Mouse (Mus musculus): ENCODE measurements around the gene Timd2. TPM values are rescaled to one million over a fixed set of nuclear protein-coding genes. Genes with fewer than 3 reads are reported as not detected.
"Not testable (repeated sequence)": the region's sequence is repeated elsewhere in the genome, so short reads cannot be mapped to it uniquely, and the experiment has no call there.

Gene Timd2
- total and polyA plus RNA-seq, 3 experiments = not detected

DNA sequence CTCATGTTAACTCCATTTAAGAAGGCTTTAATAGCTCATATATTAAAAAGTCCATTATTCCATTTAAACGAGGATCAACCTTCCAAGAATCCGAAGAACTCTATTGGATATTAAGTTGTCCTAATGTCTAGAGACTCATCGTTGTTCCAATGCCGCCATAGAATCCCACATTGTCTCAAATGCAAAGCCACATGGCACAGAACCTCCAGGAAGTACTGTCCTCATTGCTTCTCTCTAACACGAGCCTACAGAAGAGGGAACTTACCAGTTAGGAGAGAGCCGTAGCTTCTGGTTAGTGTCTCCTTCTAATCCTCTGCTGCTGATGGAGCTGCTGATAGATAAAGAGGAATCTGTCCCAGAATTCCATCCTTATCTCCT lies 8.6 kb downstream of the Timd2 start:
- Histone ChIP-seq H3K36me3 (replicated peaks) (no peaks in the 10 kb centered on the region), H3K27me3 (ENCODE audit: insufficient read depth, low read length) (no peaks in the 10 kb centered on the region), H3K4me3 (ENCODE audit: low read depth, low read length) (no peak overlapping the region), H3K9me3 (replicated peaks) (no peaks in the 10 kb centered on the region), H3K4me1 (ENCODE audit: insufficient read depth, low read depth, low read length) (no peaks in the 10 kb centered on the region)
- DNase-seq (ENCODE audit: low spot score) (no peak), ATAC-seq (ENCODE audit: extremely low read depth, insufficient number of reproducible peaks, low FRiP score, poor library complexity, severe bottlenecking) (no peak)
- no peak for TF ChIP-seq TAL1 (conservative IDR thresholded peaks at IDR 0.05; ENCODE audit: low read depth, low read length)
- no peak for TF ChIP-seq GATA2 (IDR thresholded peaks at IDR 0.05; ENCODE audit: borderline replicate concordance, low read depth, low read length)
- TF ChIP-seq CTCF (IDR thresholded peaks at IDR 0.05; ENCODE audit: low read depth, low read length) = no peak
- TF ChIP-seq POLR2AphosphoS5 (IDR thresholded peaks at IDR 0.05; ENCODE audit: insufficient replicate concordance, low read depth, low read length) = no peak
- no peak for TF ChIP-seq GATA1 (IDR thresholded peaks at IDR 0.05; ENCODE audit: borderline replicate concordance, low read length)

GRCm38 (mm10) chr11:46697433-46698277 lies 9.2 kb downstream of the Timd2 start:
- DNase-seq (ENCODE audit: low spot score) (no peak), ATAC-seq (ENCODE audit: extremely low read depth, insufficient number of reproducible peaks, low FRiP score, poor library complexity, severe bottlenecking) (no peak)
- Histone ChIP-seq H3K27me3 (ENCODE audit: insufficient read depth, low read length) (no peaks in the 10 kb centered on the region), H3K36me3 (replicated peaks) (no peaks in the 10 kb centered on the region), H3K9me3 (replicated peaks) (no peaks in the 10 kb centered on the region), H3K4me3 (ENCODE audit: low read depth, low read length) (no peak overlapping the region), H3K4me1 (ENCODE audit: insufficient read depth, low read depth, low read length) (no peaks in the 10 kb centered on the region)
- no peak for TF ChIP-seq CTCF (IDR thresholded peaks at IDR 0.05; ENCODE audit: low read depth, low read length)
- no peak for TF ChIP-seq GATA1 (IDR thresholded peaks at IDR 0.05; ENCODE audit: borderline replicate concordance, low read length)
- no peak for TF ChIP-seq GATA2 (IDR thresholded peaks at IDR 0.05; ENCODE audit: borderline replicate concordance, low read depth, low read length)
- TF ChIP-seq POLR2AphosphoS5 (IDR thresholded peaks at IDR 0.05; ENCODE audit: insufficient replicate concordance, low read depth, low read length) = no peak
- no peak for TF ChIP-seq TAL1 (conservative IDR thresholded peaks at IDR 0.05; ENCODE audit: low read depth, low read length)

GRCm38 (mm10) chr11:46695849-46696248 lies 11.0 kb downstream of the Timd2 start:
- H3K9me3 ChIP-seq (replicated peaks) = not testable (repeated sequence)

DNA sequence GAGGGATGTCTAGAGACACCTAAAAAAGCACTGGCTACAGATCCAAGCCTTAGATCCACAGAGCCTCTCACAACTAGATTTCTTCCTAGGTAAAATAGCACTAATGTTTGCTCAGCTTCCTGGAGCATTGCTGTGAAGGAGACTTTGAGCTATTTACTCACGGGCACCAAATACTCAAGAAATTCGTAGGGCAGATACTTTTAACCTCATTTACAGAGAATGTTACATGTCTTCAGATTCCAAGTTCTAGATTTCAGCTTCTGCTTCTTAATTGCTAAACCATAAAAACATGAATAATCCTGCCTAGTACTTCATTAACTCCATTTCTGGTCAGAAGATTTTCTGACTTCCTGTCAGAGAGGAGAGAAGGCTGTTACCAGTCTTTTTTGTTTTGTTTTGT lies 16.7 kb downstream of the Timd2 start:
- Histone ChIP-seq H3K9me3 (replicated peaks) (no peaks in the 10 kb centered on the region), H3K4me3 (ENCODE audit: low read depth, low read length) (no peak overlapping the region), H3K36me3 (replicated peaks) (no peaks in the 10 kb centered on the region), H3K4me1 (ENCODE audit: insufficient read depth, low read depth, low read length) (no peaks in the 10 kb centered on the region), H3K27me3 (ENCODE audit: insufficient read depth, low read length) (no peaks in the 10 kb centered on the region)
- TF ChIP-seq POLR2AphosphoS5 (IDR thresholded peaks at IDR 0.05; ENCODE audit: insufficient replicate concordance, low read depth, low read length) (no peak), GATA2 (IDR thresholded peaks at IDR 0.05; ENCODE audit: borderline replicate concordance, low read depth, low read length) (no peak), CTCF (IDR thresholded peaks at IDR 0.05; ENCODE audit: low read depth, low read length) (no peak), TAL1 (conservative IDR thresholded peaks at IDR 0.05; ENCODE audit: low read depth, low read length) (no peak), GATA1 (IDR thresholded peaks at IDR 0.05; ENCODE audit: borderline replicate concordance, low read length) (no peak)
- ATAC-seq (ENCODE audit: extremely low read depth, insufficient number of reproducible peaks, low FRiP score, poor library complexity, severe bottlenecking) (no peak), DNase-seq (ENCODE audit: low spot score) (no peak)

More at GRCm38 (mm10) chr11:46695849-46696248, 11.0 kb downstream of the Timd2 start:
- not testable (repeated sequence) for DNase-seq (ENCODE audit: low spot score); ATAC-seq (ENCODE audit: extremely low read depth, insufficient number of reproducible peaks, low FRiP score, poor library complexity, severe bottlenecking); H3K27me3 ChIP-seq (ENCODE audit: insufficient read depth, low read length); H3K4me1 ChIP-seq (ENCODE audit: insufficient read depth, low read depth, low read length); H3K4me3 ChIP-seq (ENCODE audit: low read depth, low read length); H3K36me3 ChIP-seq (replicated peaks)

- no peak overlapping the region for H3K4me3 ChIP-seq (ENCODE audit: low read depth, low read length)
- ATAC-seq (ENCODE audit: extremely low read depth, insufficient number of reproducible peaks, low FRiP score, poor library complexity, severe bottlenecking) (no peak), DNase-seq (ENCODE audit: low spot score) (no peak)
- no peaks in the 10 kb centered on the region for H3K4me1 ChIP-seq (ENCODE audit: insufficient read depth, low read depth, low read length)
- TF ChIP-seq TAL1 (conservative IDR thresholded peaks at IDR 0.05; ENCODE audit: low read depth, low read length) (no peak), GATA2 (IDR thresholded peaks at IDR 0.05; ENCODE audit: borderline replicate concordance, low read depth, low read length) (no peak), GATA1 (IDR thresholded peaks at IDR 0.05; ENCODE audit: borderline replicate concordance, low read length) (no peak), POLR2AphosphoS5 (IDR thresholded peaks at IDR 0.05; ENCODE audit: insufficient replicate concordance, low read depth, low read length) (no peak), CTCF (IDR thresholded peaks at IDR 0.05; ENCODE audit: low read depth, low read length) (no peak)
- H3K9me3 ChIP-seq (replicated peaks) = no peaks in the 10 kb centered on the region
- peaks cover 3% of the 10 kb centered on the region for H3K27me3 ChIP-seq (ENCODE audit: insufficient read depth, low read length)
- no peaks in the 10 kb centered on the region for H3K36me3 ChIP-seq (replicated peaks)
Measured at GRCm38 (mm10) chr11:46683723-46684122, 23.1 kb downstream of the Timd2 start.

DNA sequence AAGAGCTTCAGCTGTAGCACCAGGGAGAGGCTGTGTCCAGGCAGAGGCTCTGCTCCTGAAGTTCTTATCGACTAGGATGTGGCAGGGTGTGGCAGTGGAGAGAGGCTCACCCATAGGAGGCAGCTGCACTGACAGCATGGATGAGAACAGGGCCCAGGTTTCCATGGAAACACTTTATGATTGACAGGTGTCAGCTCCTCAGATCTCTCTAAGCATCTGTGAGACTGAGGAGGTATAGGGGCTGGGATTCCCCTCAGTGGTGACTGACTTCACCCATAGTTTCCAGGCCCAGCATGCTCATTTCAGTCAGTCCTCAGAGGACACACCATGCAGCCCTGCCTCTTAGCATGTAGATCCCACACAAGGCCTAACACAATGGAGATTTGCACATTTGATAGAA lies 24.0 kb downstream of the Timd2 start:
- H3K27me3 ChIP-seq (ENCODE audit: insufficient read depth, low read length) = peaks cover 3% of the 10 kb centered on the region
- ATAC-seq (ENCODE audit: extremely low read depth, insufficient number of reproducible peaks, low FRiP score, poor library complexity, severe bottlenecking) = no peak
- no peak for DNase-seq (ENCODE audit: low spot score)
- H3K4me1 ChIP-seq (ENCODE audit: insufficient read depth, low read depth, low read length) = no peaks in the 10 kb centered on the region
- TF ChIP-seq GATA2 (IDR thresholded peaks at IDR 0.05; ENCODE audit: borderline replicate concordance, low read depth, low read length) = no peak
- TF ChIP-seq CTCF (IDR thresholded peaks at IDR 0.05; ENCODE audit: low read depth, low read length) = no peak
- TF ChIP-seq POLR2AphosphoS5 (IDR thresholded peaks at IDR 0.05; ENCODE audit: insufficient replicate concordance, low read depth, low read length) = no peak
- H3K36me3 ChIP-seq (replicated peaks) = no peaks in the 10 kb centered on the region
- H3K9me3 ChIP-seq (replicated peaks) = no peaks in the 10 kb centered on the region
- H3K4me3 ChIP-seq (ENCODE audit: low read depth, low read length) = no peak overlapping the region
